Mouse (Mus musculus) layer of hippocampus, postnatal 10 days (tissue): ENCODE measurements around the gene Dab1. TPM values are rescaled to one million over a fixed set of nuclear protein-coding genes. Genes with fewer than 3 reads are reported as not detected.

Source experiments
- DNase-seq, 2 experiments: peaks; one replicate each; pipeline ENCODE4 v3.0.0; 2021; ENCODE audit warnings: low spot score in 2 of 2
- total RNA-seq, 2 experiments: library from RNA; stranded (reverse); gene quantifications; 2 replicates each; pipeline ENCODE4 v1.2.3; 2021

Dab1 gene
- total RNA-seq, 2 experiments from 2014 or later, result 147 to 158 TPM

- no peak for DNase-seq
These were observed 185.3 kb downstream of the Dab1 start for GRCm38 (mm10) chr4:103804461-103804860.

- DNase-seq, result peak; percentile 61 to 68
These were observed 203.5 kb downstream of the Dab1 start for GRCm38 (mm10) chr4:103822669-103823068.

- DNase-seq, result no peak
These were observed 219.2 kb downstream of the Dab1 start for GRCm38 (mm10) chr4:103838377-103838776.

GRCm38 (mm10) chr4:103839541-103839940, 220.4 kb downstream of the Dab1 start:
- no peak for DNase-seq

GRCm38 (mm10) chr4:103841126-103841525, 222.0 kb downstream of the Dab1 start:
- peak in 1 of 2 experiments; percentile 20 for DNase-seq

DNA sequence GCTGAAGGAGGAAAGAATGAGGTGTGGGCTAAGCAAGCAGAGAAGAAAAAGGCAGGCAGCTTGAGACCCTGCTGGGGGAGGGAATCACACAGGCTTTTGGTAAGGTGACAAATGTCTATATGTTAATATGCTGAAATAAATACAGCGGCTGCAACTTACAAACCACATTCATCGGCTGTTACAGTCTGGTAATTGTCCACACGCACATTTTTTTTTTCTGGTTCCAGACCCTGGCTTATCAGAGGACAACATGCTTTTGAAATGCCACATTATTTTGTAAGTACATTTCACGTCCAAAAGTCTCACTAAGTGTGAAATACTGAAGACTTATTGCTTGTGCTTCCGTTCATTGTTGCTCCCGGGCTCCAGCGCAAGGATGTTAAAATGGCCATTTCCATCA, 225.5 kb downstream of the Dab1 start:
- no peak for DNase-seq

- no peak for DNase-seq
These were observed 238.0 kb downstream of the Dab1 start for GRCm38 (mm10) chr4:103857173-103857572.

GRCm38 (mm10) chr4:103875564-103875963, 256.4 kb downstream of the Dab1 start:
- no peak for DNase-seq

GRCm38 (mm10) chr4:103878841-103879240, 259.7 kb downstream of the Dab1 start:
- DNase-seq, result no peak

DNA sequence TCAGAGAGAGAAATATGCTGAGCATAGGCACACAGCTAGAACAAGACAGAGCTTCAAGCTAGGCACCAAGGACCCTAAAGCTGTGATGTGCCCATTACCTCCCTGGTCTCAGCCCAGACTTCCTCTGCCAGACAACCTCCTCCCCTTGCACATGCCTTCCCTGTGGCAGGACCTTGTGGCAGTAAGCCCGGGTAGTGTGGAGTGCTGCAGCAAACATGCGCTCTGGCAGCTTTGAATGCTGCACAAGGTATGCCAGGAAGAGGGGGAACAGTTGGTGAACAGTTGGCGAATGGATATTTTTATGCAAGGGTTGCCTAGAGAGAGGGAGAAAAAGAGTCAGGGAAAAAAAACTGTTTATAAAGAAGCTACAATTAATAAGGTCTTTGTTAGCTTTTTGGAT, 262.5 kb downstream of the Dab1 start:
- peak; percentile 67 to 76 for DNase-seq

DNA sequence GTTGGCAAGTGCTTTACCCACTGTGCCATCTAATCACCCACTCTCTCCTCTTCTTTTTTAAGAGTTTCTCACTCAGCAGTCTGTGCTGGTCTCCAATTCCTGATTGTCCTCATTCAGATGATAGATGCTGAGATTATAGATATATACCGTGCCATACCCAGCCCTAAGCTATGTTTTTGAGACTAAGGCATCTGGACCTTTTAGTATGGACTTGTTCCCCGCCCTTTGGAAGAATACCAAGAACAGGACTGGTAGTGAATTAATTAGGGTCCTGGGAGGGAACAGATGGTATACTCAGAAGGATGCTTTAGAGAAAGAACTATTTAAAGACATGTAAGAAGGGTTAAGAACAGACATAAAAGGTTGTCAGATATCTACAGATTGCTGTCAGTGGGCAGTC, 268.9 kb downstream of the Dab1 start:
- DNase-seq, result no peak

DNA sequence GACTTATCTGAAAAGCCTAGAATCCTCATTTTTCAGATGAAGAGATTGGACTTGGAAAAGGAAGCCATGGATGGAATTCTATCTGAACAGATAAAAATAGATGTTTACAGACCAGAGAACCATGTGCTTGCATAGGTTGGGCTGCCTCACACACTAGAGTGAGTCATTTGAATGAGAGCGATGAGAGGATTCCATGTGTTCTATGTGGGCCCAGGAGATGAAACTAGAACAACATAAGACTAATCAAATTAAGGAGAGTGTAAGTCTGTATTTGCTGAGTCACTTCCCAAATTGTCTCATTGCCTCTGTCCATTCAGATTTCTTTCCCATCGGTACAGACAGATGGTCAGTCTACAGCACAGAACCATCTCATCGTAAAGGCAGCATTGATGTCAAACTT, 270.0 kb downstream of the Dab1 start:
- no peak for DNase-seq

- DNase-seq, result no peak
These were observed 277.6 kb downstream of the Dab1 start for GRCm38 (mm10) chr4:103896806-103897205.

DNA sequence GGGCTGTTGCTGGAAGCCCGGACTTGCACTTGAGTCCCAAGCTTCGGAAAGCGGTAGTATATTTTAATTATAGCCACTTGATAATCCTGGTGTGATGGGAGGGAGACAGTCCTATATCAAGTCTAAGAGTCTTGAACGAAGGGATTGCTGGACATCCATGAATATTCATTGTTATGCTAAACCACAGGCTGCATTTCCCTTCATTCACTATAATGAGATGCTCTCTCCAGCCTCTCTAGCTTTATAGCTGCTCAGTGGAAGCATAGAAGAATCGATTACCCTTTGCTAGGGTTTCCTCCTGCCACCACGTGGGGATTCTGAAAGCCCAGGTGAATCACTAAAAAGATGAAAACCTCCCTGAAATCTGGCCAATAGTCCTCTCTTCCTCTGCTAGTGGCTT, 278.5 kb downstream of the Dab1 start:
- no peak for DNase-seq

- DNase-seq, result no peak
These were observed 292.3 kb downstream of the Dab1 start for GRCm38 (mm10) chr4:103911441-103911840.

GRCm38 (mm10) chr4:103912071-103912470, 292.9 kb downstream of the Dab1 start:
- no peak for DNase-seq

DNA sequence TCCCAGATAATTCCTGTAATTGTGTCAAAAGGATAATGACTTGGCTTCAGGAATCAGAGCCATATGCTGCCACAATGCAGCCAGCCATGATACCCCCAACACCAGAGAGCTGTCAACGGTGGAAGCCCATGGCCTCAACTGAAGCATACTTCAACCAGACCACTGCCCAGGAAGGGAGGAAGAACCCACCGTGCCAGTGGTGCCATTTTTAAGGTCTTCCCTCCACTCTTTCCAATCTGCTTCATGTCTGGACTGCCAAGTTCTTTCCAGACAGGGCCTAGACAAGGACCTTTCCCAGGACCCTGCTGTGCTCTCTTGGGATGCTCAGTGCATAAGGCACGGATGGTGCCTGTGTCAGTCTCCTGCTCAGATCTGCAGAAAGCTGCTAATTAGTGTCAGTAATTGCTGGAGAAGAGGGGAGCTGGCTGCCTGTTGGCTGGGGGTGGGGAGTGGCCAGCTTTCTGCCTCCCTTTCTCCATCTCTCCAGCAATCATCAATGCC, 303.3 kb downstream of the Dab1 start:
- peak; percentile 37 to 57 for DNase-seq

DNA sequence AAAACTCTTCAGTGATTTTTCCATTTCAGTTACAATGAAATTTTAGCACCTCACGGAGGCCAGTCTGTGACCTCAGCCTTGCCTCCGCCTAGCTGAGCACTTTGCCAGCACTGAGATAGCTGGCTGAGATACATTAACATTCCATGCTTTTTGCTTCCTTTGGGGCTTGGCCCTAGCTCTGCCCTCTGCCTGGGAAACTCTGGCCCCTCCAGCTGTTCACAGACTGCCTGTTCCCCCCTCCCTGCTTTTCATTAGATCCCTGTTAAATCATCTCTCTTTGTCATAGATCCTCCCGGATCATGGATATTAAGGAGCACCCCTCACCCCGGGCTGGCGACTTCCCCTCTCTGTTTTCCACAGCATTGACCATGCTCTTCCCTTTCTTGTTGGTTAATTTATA, 307.5 kb downstream of the Dab1 start:
- no peak for DNase-seq

DNA sequence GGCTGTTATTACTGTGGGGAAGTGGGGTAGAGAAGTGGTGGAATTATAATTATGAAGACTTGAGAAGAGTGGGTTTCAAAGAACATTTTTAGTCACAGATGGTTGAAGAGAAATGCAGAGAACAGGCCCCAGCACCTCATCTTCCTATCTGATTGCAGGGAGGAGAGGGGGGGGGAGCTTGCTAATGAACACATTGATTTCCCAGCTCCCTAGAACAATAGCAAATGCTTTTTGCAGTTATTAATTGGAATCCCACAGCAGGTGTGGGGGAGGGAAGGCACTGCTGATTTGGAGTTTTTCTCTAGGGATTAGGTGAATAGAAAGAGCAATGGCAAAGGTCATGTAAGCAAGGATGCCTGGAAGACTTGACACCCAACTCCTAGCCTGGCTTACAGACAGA, 310.5 kb downstream of the Dab1 start:
- DNase-seq, result peak in 1 of 2 experiments; percentile 37

- DNase-seq, result no peak
These were observed 315.2 kb downstream of the Dab1 start for GRCm38 (mm10) chr4:103934364-103934763.

DNA sequence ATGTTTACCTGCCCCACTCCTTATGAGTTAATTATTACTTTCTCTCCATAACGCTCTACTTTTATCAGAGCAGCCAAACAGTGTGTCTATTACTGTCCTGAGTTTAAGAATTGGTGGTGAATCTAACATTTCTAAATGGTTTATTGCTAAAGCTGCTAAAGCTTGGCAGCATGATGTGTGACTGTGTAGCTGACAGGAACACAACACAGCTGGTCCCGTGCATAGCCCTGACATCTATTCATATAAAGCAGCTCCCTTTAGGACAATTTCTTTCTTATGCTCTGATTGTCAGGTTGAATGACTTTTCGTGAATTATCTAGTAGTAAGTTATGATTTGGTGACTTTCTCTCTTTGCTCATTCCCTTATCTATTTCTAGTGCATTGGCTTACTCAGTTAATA, 329.1 kb downstream of the Dab1 start:
- DNase-seq, result no peak

GRCm38 (mm10) chr4:103953652-103954220, 334.6 kb downstream of the Dab1 start:
- DNase-seq, result no peak
